Comparison of ENCODE assay signal across 8 mouse cellular contexts in genomic region chr13:55099726-55100478, GRCm38 (mm10). TPM values are rescaled to one million over a fixed set of nuclear protein-coding genes. Genes with fewer than 3 reads are reported as not detected.
DNase-seq lines count a peak whose midpoint lies in the region; ATAC-seq and TF ChIP-seq lines count a peak whose summit lies in the region.

TSS of gene Uimc1 (minus strand) at chr13:55100300.

- WGBS in heart, embryonic 14.5 days = under 1% methylated on average over 68 of the region's 81 CpGs
- under 1% methylated on average over 44 of the region's 81 CpGs for WGBS in liver, postnatal 0 days (ENCODE audit: insufficient replicate concordance)
- WGBS in neural tube, embryonic 13.5 days = under 1% methylated on average over 78 of the region's 81 CpGs

- H3K27me3 ChIP-seq in ES-Bruce4 (ENCODE audit: control insufficient read depth, insufficient read depth, low read length, poor library complexity, severe bottlenecking) = no peaks in the 10 kb centered on the region
- H3K27me3 ChIP-seq in heart, embryonic 14.5 days (ENCODE audit: control insufficient read depth, insufficient read depth, low read length) = no peaks in the 10 kb centered on the region
- H3K27me3 ChIP-seq in liver, postnatal 0 days (ENCODE audit: insufficient read depth, low read length) = no peaks in the 10 kb centered on the region
- no peaks in the 10 kb centered on the region for H3K27me3 ChIP-seq in neural tube, embryonic 13.5 days

- peaks cover 3% of the 10 kb centered on the region; the same call in 1 of the 2 replicates for H3K9me3 ChIP-seq in ES-Bruce4 (replicated peaks; ENCODE audit: control insufficient read depth, insufficient read depth, low read length, poor library complexity, severe bottlenecking)
- no peaks in the 10 kb centered on the region for H3K9me3 ChIP-seq in heart, embryonic 14.5 days (ENCODE audit: control insufficient read depth, low read length)
- H3K9me3 ChIP-seq in liver, postnatal 0 days (ENCODE audit: low read length) = no peaks in the 10 kb centered on the region
- no peaks in the 10 kb centered on the region for H3K9me3 ChIP-seq in neural tube, embryonic 13.5 days

- DNase-seq in c-Kit-negative CD71-positive TER-119-positive erythroid progenitor cells, embryonic 14.5 days (ENCODE audit: low read depth, low spot score) = peak; percentile 64
- DNase-seq in fibroblast of lung, adult 2 months (ENCODE audit: low read depth) = peak; percentile 42
- DNase-seq in kidney, postnatal 10 days = peak; percentile 93
- DNase-seq in liver, postnatal 0 days = peak; percentile 91
- peak; percentile 55 for DNase-seq in telencephalon, adult 2 months (ENCODE audit: low read depth, low spot score)

- peak within 1 kb of the TSS; percentile 74 for H3K4me3 ChIP-seq in ES-Bruce4 (ENCODE audit: low read depth, low read length)
- peak within 1 kb of the TSS; percentile 86 to 96 for H3K4me3 ChIP-seq in heart, embryonic 14.5 days (ENCODE audit: control insufficient read depth in 1 of 2, insufficient read depth in 1 of 2, low read depth in 1 of 2, low read length in 2 of 2)
- H3K4me3 ChIP-seq in liver, postnatal 0 days (ENCODE audit: low read depth, low read length) = peak within 1 kb of the TSS; percentile 79
- peak within 1 kb of the TSS; percentile 83 for H3K4me3 ChIP-seq in neural tube, embryonic 13.5 days

- no peak within 1 kb of the TSS for H3K27ac ChIP-seq in ES-Bruce4 (ENCODE audit: insufficient read depth, low read length)
- H3K27ac ChIP-seq in heart, embryonic 14.5 days (replicated peaks in 1 of 2; ENCODE audit: control insufficient read depth in 1 of 2, insufficient read depth in 1 of 2, low read depth in 2 of 2, low read length in 2 of 2) = peak within 1 kb of the TSS; percentile 89 to 90
- H3K27ac ChIP-seq in liver, postnatal 0 days (ENCODE audit: low read depth) = peak within 1 kb of the TSS; percentile 82
- peak within 1 kb of the TSS; percentile 94 for H3K27ac ChIP-seq in neural tube, embryonic 13.5 days (replicated peaks)

- TF ChIP-seq POLR2A in ES-Bruce4 (IDR thresholded peaks at IDR 0.05; ENCODE audit: insufficient read depth, low read length) = no peak

- peak within 1 kb of the TSS; percentile 82 for H3K9ac ChIP-seq in ES-Bruce4 (ENCODE audit: low read depth, poor library complexity, severe bottlenecking)
- H3K9ac ChIP-seq in heart, embryonic 14.5 days (ENCODE audit: low read length) = peak within 1 kb of the TSS; percentile 95
- H3K9ac ChIP-seq in liver, postnatal 0 days (replicated peaks) = peak within 1 kb of the TSS; percentile 86
- peak within 1 kb of the TSS; percentile 93 for H3K9ac ChIP-seq in neural tube, embryonic 13.5 days

- H3K4me2 ChIP-seq in heart, embryonic 14.5 days (ENCODE audit: low read length) = peak within 1 kb of the TSS; percentile 69
- peak within 1 kb of the TSS; percentile 85 for H3K4me2 ChIP-seq in liver, postnatal 0 days (ENCODE audit: low read depth, low read length)
- H3K4me2 ChIP-seq in neural tube, embryonic 13.5 days = peak within 1 kb of the TSS; percentile 66

- peak; percentile 87 for ATAC-seq in heart, embryonic 14.5 days (ENCODE audit: insufficient number of reproducible peaks, insufficient read depth, low FRiP score, low read depth)
- ATAC-seq in liver, postnatal 0 days = peak; percentile 82
- ATAC-seq in neural tube, embryonic 13.5 days (ENCODE audit: low read depth) = peak; percentile 91

- TF ChIP-seq EP300 in ES-Bruce4 (IDR thresholded peaks at IDR 0.05; ENCODE audit: insufficient read depth, low read depth, low read length) = no peak
- TF ChIP-seq EP300 in liver, postnatal 0 days (IDR thresholded peaks at IDR 0.05; ENCODE audit: low read depth) = no peak

- no peaks in the 10 kb centered on the region for H3K36me3 ChIP-seq in ES-Bruce4 (ENCODE audit: control insufficient read depth, insufficient read depth, low read length, poor library complexity, severe bottlenecking)
- no peaks in the 10 kb centered on the region for H3K36me3 ChIP-seq in heart, embryonic 14.5 days (ENCODE audit: control insufficient read depth, insufficient read depth, low read length)
- no peaks in the 10 kb centered on the region for H3K36me3 ChIP-seq in liver, postnatal 0 days (replicated peaks; ENCODE audit: insufficient read depth, low read length)
- no peaks in the 10 kb centered on the region for H3K36me3 ChIP-seq in neural tube, embryonic 13.5 days

- TF ChIP-seq CTCF in ES-Bruce4 (IDR thresholded peaks at IDR 0.05; ENCODE audit: low read depth, low read length) = peak; percentile 7
- peak; percentile 50 for TF ChIP-seq CTCF in liver, postnatal 0 days (IDR thresholded peaks at IDR 0.05; ENCODE audit: low read depth)

- no peaks in the 10 kb centered on the region for H3K4me1 ChIP-seq in ES-Bruce4 (ENCODE audit: control insufficient read depth, insufficient read depth, low read length)
- H3K4me1 ChIP-seq in heart, embryonic 14.5 days (ENCODE audit: control insufficient read depth in 2 of 2, insufficient read depth in 2 of 2, low read length in 2 of 2) = peaks cover 2 to 11% of the 10 kb centered on the region in 2 experiments; a peak in 3 of 4 replicates
- peaks cover 9% of the 10 kb centered on the region for H3K4me1 ChIP-seq in liver, postnatal 0 days (ENCODE audit: insufficient read depth)
- peaks cover 12% of the 10 kb centered on the region for H3K4me1 ChIP-seq in neural tube, embryonic 13.5 days (replicated peaks)

RNA-seq across cellular contexts. Expression of gene Uimc1, which starts in this region (rescaled TPM):
- 29.8 and 29.9 TPM in 2 replicates for polyA plus RNA-seq in ES-Bruce4 (2011; ENCODE audit: insufficient read depth, insufficient read length, low read depth, missing spikeins)
- 19.1 and 19.3 TPM in 2 replicates for polyA plus RNA-seq in heart, embryonic 14.5 days (2014; fragmentation: Nextera tagmentation; extraction: Ambion mirVana)
- polyA plus RNA-seq in liver, postnatal 0 days (2015; fragmentation: Nextera tagmentation; extraction: Ambion mirVana) = 12.1 TPM in 2 replicates
- 17.1 and 19.8 TPM in 2 replicates for polyA plus RNA-seq in neural tube, embryonic 13.5 days (2015; fragmentation: Nextera tagmentation; extraction: Ambion mirVana)

Comparison
In these comparisons a context has a peak if more than half of its experiments do, and no peak if none do; other contexts are left out.
1. DNase-seq: peak in every context shown above with its lines; median percentile 93 in kidney, postnatal 10 days; 91 in liver, postnatal 0 days; 64 in c-Kit-negative CD71-positive TER-119-positive erythroid progenitor cells, embryonic 14.5 days; 55 in telencephalon, adult 2 months; 42 in fibroblast of lung, adult 2 months.